Mouse (Mus musculus) lung, postnatal 0 days (tissue): ENCODE data around the gene March10.

Experiments
- CTCF ChIP-seq: IDR thresholded peaks from 2 replicates; pipeline ENCODE4 v1.5.1; 2016; ENCODE audit warnings: antibody characterized with exemption, mild to moderate bottlenecking
- EP300 ChIP-seq: IDR thresholded peaks from 2 replicates; pipeline ENCODE4 v1.6.1; 2016; ENCODE audit warnings: antibody characterized with exemption, mild to moderate bottlenecking, control low read depth

- TF ChIP-seq EP300 = no peak
- no peak for TF ChIP-seq CTCF
These were observed 16.1 kb upstream of the March10 start for GRCm38 (mm10) chr11:105472610-105473009.
